Mouse (Mus musculus): ENCODE results near the gene Slc25a25. TPM values are rescaled to one million over a fixed set of nuclear protein-coding genes. Genes with fewer than 3 reads are reported as not detected.
"Not testable (repeated sequence)": the region's sequence is repeated elsewhere in the genome, so short reads cannot be mapped to it uniquely, and the experiment has no call there.

Slc25a25 gene
- polyA plus RNA-seq, 1 experiment from 2014 or later = 20.4 TPM

GRCm38 (mm10) chr2:32485751-32486150 is 34.5 kb upstream of the Slc25a25 start:
- H3K9ac ChIP-seq = no peak overlapping the region
- H3K36me3 ChIP-seq = no peaks in the 10 kb centered on the region
- H3K9me3 ChIP-seq (replicated peaks) = no peaks in the 10 kb centered on the region
- no peak overlapping the region for H3K4me2 ChIP-seq
- no peaks in the 10 kb centered on the region for H3K27me3 ChIP-seq
- no peak overlapping the region for H3K27ac ChIP-seq
- no peak overlapping the region for H3K4me3 ChIP-seq (replicated peaks)
- peaks cover 10% of the 10 kb centered on the region for H3K4me1 ChIP-seq
- ATAC-seq (replicated peaks; ENCODE audit: low FRiP score) = no peak
- WGBS = 73% methylated on average over 4 of the region's 4 CpGs

GRCm38 (mm10) chr2:32484933-32485332 is 33.7 kb upstream of the Slc25a25 start:
- no peaks in the 10 kb centered on the region for H3K36me3 ChIP-seq
- H3K4me2 ChIP-seq = no peak overlapping the region
- ATAC-seq (replicated peaks; ENCODE audit: low FRiP score) = peak; percentile 47; the same call in 1 of the 2 replicates
- H3K27me3 ChIP-seq = no peaks in the 10 kb centered on the region
- 76% methylated on average over 6 of the region's 6 CpGs for WGBS
- no peak overlapping the region; the same call in 1 of the 2 replicates for H3K27ac ChIP-seq
- H3K9ac ChIP-seq = no peak overlapping the region
- peaks cover 10% of the 10 kb centered on the region for H3K4me1 ChIP-seq
- no peaks in the 10 kb centered on the region for H3K9me3 ChIP-seq (replicated peaks)
- H3K4me3 ChIP-seq (replicated peaks) = no peak overlapping the region

- Histone ChIP-seq H3K9ac (no peak overlapping the region), H3K4me3 (replicated peaks) (no peak overlapping the region), H3K4me1 (peaks cover 6% of the 10 kb centered on the region; the same call in 1 of the 2 replicates), H3K36me3 (no peaks in the 10 kb centered on the region), H3K4me2 (no peak overlapping the region), H3K27me3 (no peaks in the 10 kb centered on the region), H3K9me3 (replicated peaks) (peaks cover 9% of the 10 kb centered on the region), H3K27ac (no peak overlapping the region)
- ATAC-seq (replicated peaks; ENCODE audit: low FRiP score) = no peak
- 73% methylated on average over 9 of the region's 9 CpGs for WGBS
Measured at GRCm38 (mm10) chr2:32483179-32483875, 32.1 kb upstream of the Slc25a25 start.

- Histone ChIP-seq H3K9me3 (replicated peaks) (peaks cover 9% of the 10 kb centered on the region), H3K27me3 (no peaks in the 10 kb centered on the region), H3K9ac (no peak overlapping the region), H3K4me2 (no peak overlapping the region), H3K36me3 (no peaks in the 10 kb centered on the region), H3K4me3 (replicated peaks) (no peak overlapping the region), H3K4me1 (peaks cover 6% of the 10 kb centered on the region; the same call in 1 of the 2 replicates), H3K27ac (no peak overlapping the region)
- WGBS = 88% methylated on average over 8 of the region's 8 CpGs
- no peak for ATAC-seq (replicated peaks; ENCODE audit: low FRiP score)
Measured at GRCm38 (mm10) chr2:32482351-32482750, 31.1 kb upstream of the Slc25a25 start.

- H3K9ac ChIP-seq; H3K4me2 ChIP-seq; H3K4me1 ChIP-seq; H3K36me3 ChIP-seq; H3K27me3 ChIP-seq; H3K9me3 ChIP-seq (replicated peaks); ATAC-seq (replicated peaks; ENCODE audit: low FRiP score); H3K27ac ChIP-seq; H3K4me3 ChIP-seq (replicated peaks): not testable (repeated sequence)
- 98% methylated on average over 4 of the region's 9 CpGs for WGBS
Measured at GRCm38 (mm10) chr2:32475361-32475760, 24.1 kb upstream of the Slc25a25 start.

GRCm38 (mm10) chr2:32471681-32472061 is 20.4 kb upstream of the Slc25a25 start:
- no peak for ATAC-seq (replicated peaks; ENCODE audit: low FRiP score)
- no peak overlapping the region for H3K4me2 ChIP-seq
- H3K4me1 ChIP-seq = no peaks in the 10 kb centered on the region
- H3K27ac ChIP-seq = no peak overlapping the region
- no peaks in the 10 kb centered on the region for H3K9me3 ChIP-seq (replicated peaks)
- no peaks in the 10 kb centered on the region for H3K36me3 ChIP-seq
- H3K9ac ChIP-seq = no peak overlapping the region
- 81% methylated on average over 6 of the region's 6 CpGs for WGBS
- H3K4me3 ChIP-seq (replicated peaks) = no peak overlapping the region
- H3K27me3 ChIP-seq = no peaks in the 10 kb centered on the region

- Histone ChIP-seq H3K9me3 (replicated peaks) (no peaks in the 10 kb centered on the region), H3K4me2 (no peak overlapping the region), H3K4me1 (no peaks in the 10 kb centered on the region), H3K27me3 (no peaks in the 10 kb centered on the region), H3K9ac (no peak overlapping the region), H3K27ac (no peak overlapping the region), H3K4me3 (replicated peaks) (no peak overlapping the region), H3K36me3 (no peaks in the 10 kb centered on the region)
- ATAC-seq (replicated peaks; ENCODE audit: low FRiP score) = no peak
- 83% methylated on average over 6 of the region's 6 CpGs for WGBS
Measured at GRCm38 (mm10) chr2:32471001-32471680, 19.9 kb upstream of the Slc25a25 start.

GRCm38 (mm10) chr2:32464212-32464891 is 13.1 kb upstream of the Slc25a25 start:
- Histone ChIP-seq H3K36me3 (no peaks in the 10 kb centered on the region), H3K9ac (no peak overlapping the region), H3K4me3 (replicated peaks) (no peak overlapping the region), H3K27ac (no peak overlapping the region; the same call in 1 of the 2 replicates), H3K9me3 (replicated peaks) (no peaks in the 10 kb centered on the region), H3K4me1 (0 out of 2 replicates have a peak, but pooled peaks cover 5% of the 10 kb centered on the region), H3K27me3 (no peaks in the 10 kb centered on the region), H3K4me2 (no peak overlapping the region)
- WGBS = 51% methylated on average over 6 of the region's 6 CpGs
- no peak for ATAC-seq (replicated peaks; ENCODE audit: low FRiP score)

- 0 out of 2 replicates have a peak, but pooled peaks cover 5% of the 10 kb centered on the region for H3K4me1 ChIP-seq
- WGBS = 78% methylated on average over 2 of the region's 2 CpGs
- no peak overlapping the region for H3K27ac ChIP-seq
- no peaks in the 10 kb centered on the region for H3K9me3 ChIP-seq (replicated peaks)
- H3K9ac ChIP-seq = no peak overlapping the region
- H3K4me3 ChIP-seq (replicated peaks) = no peak overlapping the region
- no peaks in the 10 kb centered on the region for H3K27me3 ChIP-seq
- H3K4me2 ChIP-seq = no peak overlapping the region
- H3K36me3 ChIP-seq = no peaks in the 10 kb centered on the region
- ATAC-seq (replicated peaks; ENCODE audit: low FRiP score) = no peak
Measured at GRCm38 (mm10) chr2:32463773-32464172, 12.5 kb upstream of the Slc25a25 start.

- Histone ChIP-seq H3K9ac (no peak overlapping the region), H3K4me1 (0 out of 2 replicates have a peak, but pooled peaks cover 3% of the 10 kb centered on the region), H3K27me3 (no peaks in the 10 kb centered on the region), H3K27ac (peak overlapping the region; percentile 32; the same call in 1 of the 2 replicates), H3K36me3 (peaks cover 18% of the 10 kb centered on the region), H3K4me3 (replicated peaks) (no peak overlapping the region), H3K4me2 (no peak overlapping the region), H3K9me3 (replicated peaks) (no peaks in the 10 kb centered on the region)
- WGBS = 90% methylated on average over 2 of the region's 2 CpGs
- no peak for ATAC-seq (replicated peaks; ENCODE audit: low FRiP score)
Measured at GRCm38 (mm10) chr2:32459657-32460056, 8.4 kb upstream of the Slc25a25 start.

- no peaks in the 10 kb centered on the region for H3K9me3 ChIP-seq (replicated peaks)
- no peak for ATAC-seq (replicated peaks; ENCODE audit: low FRiP score)
- no peak overlapping the region for H3K27ac ChIP-seq
- H3K4me2 ChIP-seq = no peak overlapping the region
- no peak overlapping the region for H3K9ac ChIP-seq
- no peak overlapping the region for H3K4me3 ChIP-seq (replicated peaks)
- 82% methylated on average over 2 of the region's 2 CpGs for WGBS
- peaks cover 18% of the 10 kb centered on the region for H3K36me3 ChIP-seq
- peaks cover 11% of the 10 kb centered on the region for H3K4me1 ChIP-seq
- no peaks in the 10 kb centered on the region for H3K27me3 ChIP-seq
Measured at GRCm38 (mm10) chr2:32458300-32458699, 7.1 kb upstream of the Slc25a25 start.

- 89% methylated on average over 8 of the region's 8 CpGs for WGBS
- no peaks in the 10 kb centered on the region for H3K9me3 ChIP-seq (replicated peaks)
- no peak overlapping the region for H3K27ac ChIP-seq
- no peak for ATAC-seq (replicated peaks; ENCODE audit: low FRiP score)
- H3K4me2 ChIP-seq = no peak overlapping the region
- no peaks in the 10 kb centered on the region for H3K27me3 ChIP-seq
- H3K4me3 ChIP-seq (replicated peaks) = no peak overlapping the region
- peaks cover 33% of the 10 kb centered on the region for H3K4me1 ChIP-seq
- peaks cover 18% of the 10 kb centered on the region for H3K36me3 ChIP-seq
- H3K9ac ChIP-seq = no peak overlapping the region
Measured at GRCm38 (mm10) chr2:32455101-32455500, 3.9 kb upstream of the Slc25a25 start.
